Mouse (Mus musculus): ENCODE measurements at regions not wholly inside any gene's neighbourhood (a gene's known extent, or its start where the extent isn't known, plus 50 kb on each side); places are given as distances from the start of the nearest gene placed in this dataset.

DNA sequence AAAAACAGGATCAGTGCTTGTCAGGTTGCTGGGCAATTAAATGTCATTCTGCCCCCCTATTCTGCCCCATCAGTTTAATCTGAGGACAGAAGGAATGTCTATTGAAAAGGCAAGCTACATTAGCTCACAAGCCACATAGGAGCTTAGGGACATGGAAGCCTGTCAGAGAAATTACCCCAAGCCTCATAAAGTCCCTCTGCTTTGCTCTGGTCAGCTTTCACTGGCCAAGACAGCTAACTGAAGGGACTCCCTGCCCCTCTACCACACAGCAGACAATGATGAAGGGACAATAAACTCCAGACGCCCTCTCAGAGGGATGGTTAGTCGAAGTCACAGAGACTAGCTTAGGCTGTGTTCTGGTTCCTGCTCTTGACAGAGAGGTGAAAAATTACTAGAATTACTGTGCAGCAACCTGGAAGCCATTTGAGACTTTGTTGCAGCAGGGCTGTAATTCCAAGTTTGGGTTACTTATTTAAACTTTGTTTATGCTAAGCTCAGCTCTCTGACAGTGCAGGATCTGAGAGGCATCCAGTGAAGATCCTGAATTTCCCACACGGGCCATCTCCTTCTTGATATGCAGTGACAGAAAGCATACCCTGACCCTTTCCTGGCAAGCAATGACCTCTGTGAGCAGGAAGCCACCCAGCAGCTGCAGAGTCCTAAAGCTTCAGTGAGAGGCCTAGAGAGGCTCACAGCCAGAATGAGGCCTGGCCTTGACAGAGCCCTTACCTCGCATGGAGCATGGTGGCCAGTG is 95.2 kb upstream of the Tmtc1 start:
- no peak for DNase-seq (ENCODE audit: low read depth)

DNA sequence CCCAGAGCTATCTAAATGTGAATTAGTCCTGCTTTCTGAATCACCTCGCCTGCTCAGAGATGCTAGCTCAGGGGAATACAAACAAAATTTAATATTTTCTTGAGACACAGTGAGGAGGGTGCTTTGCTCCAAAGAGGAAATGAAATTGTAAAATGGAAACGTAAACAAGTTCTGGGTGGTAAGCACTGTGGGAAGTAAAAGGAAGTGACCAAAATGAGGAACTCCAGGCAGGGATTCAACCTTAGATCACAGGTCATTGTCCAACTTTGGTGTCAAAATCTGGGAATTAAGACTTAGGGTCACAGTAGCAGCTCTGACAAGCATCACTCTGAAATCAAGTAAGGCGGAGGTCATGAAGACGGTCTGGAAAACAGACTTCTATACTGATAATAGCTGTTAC is 90.2 kb upstream of the Tmtc1 start:
- DNase-seq (ENCODE audit: low read depth) = no peak

DNA sequence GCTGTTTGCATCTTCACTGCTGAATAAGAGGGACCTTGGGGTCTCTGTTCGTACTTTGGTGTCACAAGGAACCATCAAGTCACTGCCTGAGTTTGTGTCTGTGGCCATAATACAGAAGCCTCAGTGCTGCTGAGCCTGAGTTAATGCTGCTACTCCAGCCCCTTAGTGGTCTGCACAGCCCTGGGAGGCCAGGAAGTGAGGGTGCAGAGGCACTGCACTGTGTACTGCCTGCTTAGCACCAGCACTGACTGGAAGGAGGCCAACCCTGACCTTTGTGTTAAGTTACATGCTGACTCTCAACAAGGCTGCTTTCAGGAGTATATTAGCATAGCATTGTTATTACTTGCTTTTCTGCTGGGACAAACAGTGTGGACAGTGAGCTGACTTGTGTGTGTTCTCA is 86.9 kb upstream of the Tmtc1 start:
- DNase-seq (ENCODE audit: low read depth) = no peak

DNA sequence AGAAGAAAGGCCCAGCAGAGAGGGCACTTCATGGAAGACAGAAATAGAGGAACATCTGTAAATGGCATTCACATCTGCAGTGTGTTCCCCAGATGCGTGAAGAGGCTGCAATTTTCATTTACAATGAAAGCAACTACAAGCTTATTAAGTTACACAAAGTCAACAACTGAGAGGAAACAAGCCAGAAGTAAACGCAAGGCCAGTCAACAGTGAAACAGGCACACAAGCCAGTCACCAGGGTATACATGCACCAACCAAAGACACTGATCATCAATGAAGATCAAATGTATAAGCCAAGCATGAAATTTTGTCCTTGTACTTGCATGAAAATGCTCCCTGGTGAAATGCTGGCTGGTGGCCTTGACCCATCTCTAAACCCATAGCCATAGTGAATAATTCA is 84.4 kb upstream of the Tmtc1 start:
- DNase-seq (ENCODE audit: low read depth) = no peak

DNA sequence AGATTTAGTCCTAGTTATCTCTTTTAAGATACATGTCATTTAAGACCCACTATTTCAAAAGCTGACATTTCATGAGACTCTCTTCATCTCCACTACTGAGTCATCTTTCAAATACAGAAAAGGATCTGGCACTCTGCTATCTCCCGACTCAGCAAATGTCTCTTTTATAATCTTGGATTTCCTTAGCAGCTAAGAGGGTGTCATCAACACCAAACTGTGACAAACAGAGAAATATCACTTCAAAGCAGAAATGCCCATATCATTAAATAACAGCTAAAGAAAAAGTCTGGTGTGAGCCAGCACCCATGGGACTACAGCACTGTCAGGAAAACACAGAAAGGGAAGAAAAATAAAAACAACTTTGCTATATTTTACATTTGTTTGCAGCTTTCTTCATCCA is 78.7 kb upstream of the Tmtc1 start:
- DNase-seq (ENCODE audit: low read depth) = no peak

DNA sequence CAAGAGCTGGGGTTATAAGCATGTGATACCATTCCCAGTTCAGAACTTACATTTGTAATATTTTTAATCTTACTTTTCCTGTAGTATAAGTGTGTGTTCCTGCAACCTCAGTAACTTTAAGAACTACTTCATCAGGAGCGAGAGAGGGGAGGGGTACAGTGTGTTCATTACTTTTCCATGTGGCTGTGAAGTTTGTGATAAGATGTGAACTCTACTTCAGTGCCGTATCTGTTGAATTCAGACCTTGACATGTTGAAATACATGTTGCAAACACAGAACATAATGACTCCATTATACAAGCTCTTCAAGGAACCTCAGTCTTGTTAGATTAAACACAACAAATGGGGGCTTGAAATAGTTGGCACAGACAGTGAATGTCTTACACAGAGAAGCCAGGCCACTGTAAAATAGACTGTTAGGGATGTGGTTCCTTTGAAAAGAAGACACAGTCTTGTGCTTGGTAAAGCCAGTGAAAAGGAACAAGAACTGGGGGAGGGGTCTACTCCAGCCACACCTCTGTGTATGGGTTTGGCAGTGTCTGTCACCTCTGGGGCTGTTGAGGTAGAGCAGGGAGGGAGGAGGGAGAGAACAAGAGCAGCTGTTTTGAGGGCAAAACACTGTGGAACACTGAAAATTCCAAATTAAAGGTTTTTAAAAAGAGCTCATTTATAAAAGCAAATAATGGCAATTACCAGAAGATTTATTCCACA is 73.5 kb upstream of the Tmtc1 start:
- no peak for DNase-seq (ENCODE audit: low read depth)

DNA sequence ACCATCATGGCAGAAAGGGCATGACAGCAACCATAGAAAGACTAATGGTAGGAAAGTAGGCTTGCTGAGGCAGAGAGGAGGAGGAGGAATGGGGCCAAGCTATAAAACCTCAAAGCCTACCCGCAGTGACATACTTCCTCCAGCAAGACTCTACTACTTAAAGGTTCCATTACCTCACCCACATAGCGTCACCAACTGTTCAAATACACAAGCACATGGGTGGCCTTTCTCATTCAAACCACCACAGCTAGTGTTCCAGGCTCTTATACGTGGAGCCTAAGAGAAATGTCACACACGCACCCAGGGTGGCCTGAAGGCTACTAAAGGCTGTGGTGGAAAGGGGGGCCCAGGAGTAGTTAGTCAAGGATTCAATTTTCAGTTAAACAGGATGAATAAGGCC is 72.5 kb upstream of the Tmtc1 start:
- DNase-seq (ENCODE audit: low read depth) = peak; percentile 32

DNA sequence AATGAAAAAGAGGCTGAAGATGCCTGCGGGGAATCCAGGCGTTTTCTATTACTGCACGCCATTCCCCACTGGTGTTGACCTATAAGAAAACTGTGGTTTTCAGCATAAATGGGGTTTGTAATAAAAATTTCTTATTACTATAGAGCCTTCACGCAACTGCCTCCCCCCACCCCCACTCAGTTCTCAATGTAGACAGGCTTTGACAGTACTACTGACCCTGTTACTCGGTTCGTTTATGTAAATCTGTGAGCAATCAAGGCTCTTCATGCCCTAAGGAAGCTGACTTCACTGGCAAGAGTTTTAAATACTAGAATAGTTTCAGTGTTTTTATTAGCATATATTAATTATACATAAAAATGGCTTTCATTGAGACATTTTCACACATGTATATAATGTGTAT is 70.9 kb upstream of the Tmtc1 start:
- DNase-seq (ENCODE audit: low read depth) = no peak

DNA sequence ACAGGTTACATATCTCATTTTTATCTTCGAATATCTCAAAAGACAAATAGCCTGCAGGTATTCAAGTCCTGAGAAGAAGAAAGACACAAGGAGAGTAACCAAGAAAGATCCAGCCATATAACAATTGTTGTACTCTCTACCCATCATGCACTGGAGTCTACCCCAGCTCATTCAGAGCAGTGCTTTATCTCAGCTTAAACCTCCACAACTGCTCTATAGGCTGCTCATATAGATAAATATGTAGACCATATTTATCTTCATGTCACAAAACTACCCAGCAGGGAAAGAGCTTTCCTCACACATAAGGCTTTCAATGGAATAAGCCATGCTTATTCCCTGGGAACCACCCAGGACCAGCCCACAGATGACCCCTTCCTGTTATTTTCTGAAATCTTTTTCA is 70.5 kb upstream of the Tmtc1 start:
- DNase-seq (ENCODE audit: low read depth) = no peak

DNA sequence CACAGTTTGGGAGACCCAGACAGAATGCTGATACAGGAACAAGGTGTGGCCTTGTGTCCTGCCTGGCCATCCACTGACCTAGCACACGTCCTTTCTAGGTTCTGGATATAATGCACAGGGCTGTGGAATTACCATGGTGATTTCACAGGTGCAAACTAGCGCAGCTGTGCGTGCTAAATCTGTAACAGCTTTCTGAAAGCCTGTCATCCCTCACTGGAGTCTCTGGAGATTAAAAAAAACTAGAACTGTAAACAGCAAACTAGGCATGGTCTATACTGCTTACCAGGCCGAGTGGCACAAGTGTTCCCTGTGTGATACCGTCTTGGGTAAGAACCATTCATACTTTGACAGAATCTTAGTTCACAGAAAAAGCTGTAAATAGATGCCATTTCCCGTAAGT is 69.9 kb upstream of the Tmtc1 start:
- DNase-seq (ENCODE audit: low read depth) = no peak

DNA sequence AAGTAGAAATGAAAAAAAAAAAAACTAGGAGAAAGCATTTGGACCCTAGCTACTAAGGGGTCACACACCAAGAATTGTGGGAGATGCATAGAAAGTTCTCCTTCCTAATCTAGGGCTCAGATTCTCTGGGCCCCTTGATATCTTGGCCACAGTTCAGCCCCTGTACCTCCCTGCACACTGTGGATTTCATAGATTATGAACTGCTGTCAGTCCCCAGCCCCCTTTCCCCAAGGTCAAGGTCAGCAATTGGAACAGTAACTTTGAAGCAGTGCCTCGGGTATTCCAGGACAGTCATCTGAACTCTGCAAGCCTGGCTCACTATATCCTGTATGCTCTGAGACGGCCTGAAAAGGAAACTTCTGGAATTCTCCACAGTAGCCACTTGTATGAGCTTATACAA is 68.9 kb upstream of the Tmtc1 start:
- DNase-seq (ENCODE audit: low read depth) = no peak

DNA sequence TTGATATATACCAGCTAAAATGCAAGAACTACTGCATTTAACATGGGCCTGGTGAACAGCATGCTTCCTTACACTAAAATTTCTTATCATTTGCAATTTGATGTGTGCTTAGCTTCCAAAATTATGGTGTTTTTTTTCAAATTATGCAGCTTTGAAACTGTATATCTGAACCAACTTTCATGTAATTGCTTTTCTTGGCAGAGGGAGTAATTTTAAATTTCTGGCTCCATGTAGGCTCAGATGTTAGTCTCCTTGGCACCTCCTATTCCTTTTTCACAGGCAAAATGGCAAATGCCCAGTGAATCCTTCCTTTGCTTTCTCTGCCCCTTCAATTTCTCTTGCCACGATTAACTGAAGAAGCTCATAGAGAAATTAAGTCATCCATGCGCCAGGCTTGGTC is 61.1 kb upstream of the Tmtc1 start:
- no peak for DNase-seq (ENCODE audit: low read depth)

DNA sequence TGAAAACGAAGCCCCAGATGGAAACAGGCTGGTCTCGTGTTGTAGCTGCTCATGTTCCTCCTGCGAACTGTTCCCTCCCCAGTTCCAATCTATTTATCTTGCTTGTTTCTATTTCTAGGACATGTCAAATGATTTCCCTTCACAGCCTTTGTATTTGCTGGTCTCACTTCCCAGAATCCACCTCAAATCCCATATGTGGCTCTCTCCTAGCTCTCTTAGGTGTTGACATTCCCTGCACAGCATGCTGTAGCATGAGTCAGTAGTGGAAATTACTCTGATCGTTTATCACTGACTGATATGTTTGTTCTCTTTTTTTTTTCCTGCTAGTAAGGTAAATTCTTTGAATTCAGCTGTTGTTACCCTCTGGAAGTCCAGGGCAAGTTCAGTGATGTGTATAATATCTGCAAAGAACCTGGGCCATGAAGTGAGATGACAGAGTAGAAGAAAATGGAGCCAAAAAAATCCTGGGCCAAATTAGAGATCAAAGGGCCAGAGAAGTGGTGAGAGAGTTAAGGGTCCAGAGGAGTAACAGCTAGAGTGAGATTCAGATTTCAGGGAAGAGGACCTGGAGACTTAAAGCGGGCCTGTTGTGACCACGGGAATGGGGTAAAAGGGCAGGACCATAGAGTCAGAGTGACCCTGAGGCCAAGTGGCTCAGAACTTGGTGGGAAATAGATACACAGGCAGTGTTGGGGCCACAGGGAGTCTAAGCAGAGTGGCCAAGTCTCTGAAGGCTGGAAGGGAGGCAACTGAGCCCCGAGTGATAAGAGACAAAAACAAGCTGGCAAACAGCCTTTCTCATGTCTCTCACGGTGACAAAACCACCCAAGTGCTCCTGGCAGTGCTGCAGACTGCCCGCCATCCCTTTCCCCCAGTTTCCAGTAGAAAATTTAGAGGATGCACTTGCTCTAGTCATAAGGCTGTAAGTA is 56.3 kb upstream of the Tmtc1 start:
- no peak for DNase-seq (ENCODE audit: low read depth)

All from 416B (cell line).